Mouse (Mus musculus): ENCODE data around the gene Ebf1. TPM values are rescaled to one million over a fixed set of nuclear protein-coding genes. Genes with fewer than 3 reads are reported as not detected.

Gene Ebf1
- total and polyA plus RNA-seq, 3 experiments = 0.04 TPM; not detected in 2

- Histone ChIP-seq H3K9me3 (replicated peaks; ENCODE audit: insufficient read depth, low read length) (no peaks in the 10 kb centered on the region), H3K4me1 (ENCODE audit: control insufficient read depth in 1 of 2, insufficient read depth in 2 of 2, low read length in 2 of 2) (no peaks in the 10 kb centered on the region), H3K27ac (ENCODE audit: control insufficient read depth, low read depth, low read length) (no peak overlapping the region), H3K36me3 (ENCODE audit: control insufficient read depth in 1 of 2, insufficient read depth in 2 of 2, low read length in 2 of 2) (no peaks in the 10 kb centered on the region), H3K27me3 (ENCODE audit: control insufficient read depth in 1 of 2, insufficient read depth in 2 of 2, low read length in 2 of 2) (no peaks in the 10 kb centered on the region), H3K79me2 (ENCODE audit: control insufficient read depth, insufficient read depth, low read length, poor library complexity) (no peaks in the 10 kb centered on the region), H3K9ac (ENCODE audit: control insufficient read depth, low read depth, low read length, poor library complexity, severe bottlenecking) (no peak overlapping the region), H3K4me3 (ENCODE audit: control insufficient read depth in 1 of 2, insufficient read depth in 1 of 2, low read depth in 2 of 2, low read length in 2 of 2) (no peak overlapping the region)
- DNase-seq (ENCODE audit: low read depth, low spot score) = no peak
- TF ChIP-seq NELFE (IDR thresholded peaks at IDR 0.05; ENCODE audit: low read depth, low read length) = no peak
- TF ChIP-seq ZNF384 (IDR thresholded peaks at IDR 0.05; ENCODE audit: low read depth, low read length) = no peak
- TF ChIP-seq CHD2 (IDR thresholded peaks at IDR 0.05; ENCODE audit: low read length) = no peak
- no peak for TF ChIP-seq KAT2A (conservative IDR thresholded peaks at IDR 0.05; ENCODE audit: low read depth, low read length)
- TF ChIP-seq E2F4 (IDR thresholded peaks at IDR 0.05; ENCODE audit: borderline replicate concordance, low read depth, low read length) = no peak
- no peak for TF ChIP-seq MAX (IDR thresholded peaks at IDR 0.05; ENCODE audit: low read length)
- no peak for TF ChIP-seq ETS1 (IDR thresholded peaks at IDR 0.05; ENCODE audit: low read depth, low read length)
- TF ChIP-seq RAD21 (IDR thresholded peaks at IDR 0.05; ENCODE audit: low read depth, low read length) = no peak
- no peak for TF ChIP-seq CHD1 (IDR thresholded peaks at IDR 0.05; ENCODE audit: low read depth, low read length)
- TF ChIP-seq USF2 (IDR thresholded peaks at IDR 0.05; ENCODE audit: borderline replicate concordance in 1 of 2, insufficient read depth in 1 of 2, low read depth in 1 of 2, low read length in 2 of 2) = no peak
- TF ChIP-seq USF1 (IDR thresholded peaks at IDR 0.05; ENCODE audit: low read depth, low read length) = no peak
- no peak for TF ChIP-seq HCFC1 (IDR thresholded peaks at IDR 0.05; ENCODE audit: low read depth, low read length)
- TF ChIP-seq GATA1 (IDR thresholded peaks at IDR 0.05; ENCODE audit: low read depth, low read length) = no peak
- no peak for TF ChIP-seq UBTF (IDR thresholded peaks at IDR 0.05; ENCODE audit: borderline replicate concordance, insufficient read depth, low read depth, low read length)
These were observed 216.4 kb downstream of the Ebf1 start for GRCm38 (mm10) chr11:44833351-44833996.

GRCm38 (mm10) chr11:44835166-44835565, 218.0 kb downstream of the Ebf1 start:
- TF ChIP-seq ZMIZ1 (IDR thresholded peaks at IDR 0.05; ENCODE audit: low read depth, low read length) = no peak
- H3K9ac ChIP-seq (ENCODE audit: control insufficient read depth, low read depth, low read length, poor library complexity, severe bottlenecking) = no peak overlapping the region
- H3K27me3 ChIP-seq (ENCODE audit: control insufficient read depth in 1 of 2, insufficient read depth in 2 of 2, low read length in 2 of 2) = no peaks in the 10 kb centered on the region
- H3K4me3 ChIP-seq (ENCODE audit: control insufficient read depth in 1 of 2, insufficient read depth in 1 of 2, low read depth in 2 of 2, low read length in 2 of 2) = no peak overlapping the region
- DNase-seq (ENCODE audit: low read depth, low spot score) = no peak
- no peaks in the 10 kb centered on the region for H3K9me3 ChIP-seq (replicated peaks; ENCODE audit: insufficient read depth, low read length)
- H3K27ac ChIP-seq (ENCODE audit: control insufficient read depth, low read depth, low read length) = no peak overlapping the region
- H3K36me3 ChIP-seq (ENCODE audit: control insufficient read depth in 1 of 2, insufficient read depth in 2 of 2, low read length in 2 of 2) = no peaks in the 10 kb centered on the region
- H3K4me1 ChIP-seq (ENCODE audit: control insufficient read depth in 1 of 2, insufficient read depth in 2 of 2, low read length in 2 of 2) = no peaks in the 10 kb centered on the region
- H3K79me2 ChIP-seq (ENCODE audit: control insufficient read depth, insufficient read depth, low read length, poor library complexity) = no peaks in the 10 kb centered on the region

All from MEL (cell line).